ENCODE assay signal across 19 mouse cellular contexts in genomic region chr15:25706874-25707554, GRCm38 (mm10).
A peak's percentile ranks its signal among the peaks of the same experiment; 100 is the strongest.
DNase-seq lines count a peak whose midpoint lies in the region; TF ChIP-seq lines count a peak whose summit lies in the region.
"Had no signal": no experiment of that assay in that cellular context is flagged by ENCODE, and none has a peak within 500 bp of the region (broad histone marks: within the 10 kb centered on the region; RNA-seq: fewer than 3 reads in every experiment).

No protein-coding gene starts in this region.

- TF ChIP-seq CTCF in spleen, adult 2 months (IDR thresholded peaks at IDR 0.05; ENCODE audit: extremely low read depth, insufficient read depth, insufficient read length, insufficient replicate concordance), result no peak

- DNase-seq in cerebellum, postnatal 25 days, result peak; percentile 52 to 57
- DNase-seq in cerebellum, adult 18-20 months, result no peak
- no peak for DNase-seq in spleen, adult 2 months (ENCODE audit: low read depth in 1 of 2, low spot score in 2 of 2)
- DNase-seq in spleen, postnatal 36 days (ENCODE audit: low spot score in 2 of 2), result no peak
- DNase-seq in limb, embryonic 10.5 days (ENCODE audit: low spot score), result no peak
- no peak for DNase-seq in left cerebral cortex, postnatal 10 days (ENCODE audit: extremely low spot score in 1 of 2, low spot score in 2 of 2)
- DNase-seq in thymus, postnatal 0 days (ENCODE audit: low spot score), result no peak
- no peak for DNase-seq in liver
- DNase-seq: gastrocnemius, postnatal 25 days; kidney, postnatal 14 days; liver, embryonic 13.5 days; right cerebral cortex, adult 18-20 months; thymus, postnatal 36 days had no signal

- H3K4me3 ChIP-seq in spleen, adult 2 months (ENCODE audit: extremely low read depth, insufficient read depth, insufficient read length), result no peak overlapping the region
- no peak overlapping the region for H3K4me3 ChIP-seq in limb, embryonic 10.5 days
- H3K4me3 ChIP-seq: erythroblast, embryonic 14.5 days; heart, embryonic 15.5 days; hindbrain, embryonic 12.5 days; intestine, embryonic 15.5 days; liver, embryonic 13.5 days; neural tube, embryonic 15.5 days had no signal

- 0 out of 2 replicates have a peak overlapping the region, but pooled peaks have one; percentile 26 for H3K27ac ChIP-seq in spleen, adult 2 months (ENCODE audit: insufficient read depth, low read length)
- peak overlapping the region; percentile 47 for H3K27ac ChIP-seq in limb, embryonic 10.5 days
- H3K27ac ChIP-seq: heart, embryonic 15.5 days; hindbrain, embryonic 12.5 days; intestine, embryonic 15.5 days; liver, embryonic 13.5 days; neural tube, embryonic 15.5 days had no signal

- H3K36me3 ChIP-seq in spleen, adult 2 months (ENCODE audit: control insufficient read depth, insufficient read depth, low read length), result no peaks in the 10 kb centered on the region
- peaks cover 65% of the 10 kb centered on the region for H3K36me3 ChIP-seq in limb, embryonic 10.5 days
- H3K36me3 ChIP-seq: neural tube, embryonic 15.5 days had no signal

- WGBS in spleen, adult 2 months, result 88% methylated on average over 19 of the region's 19 CpGs
- 70% methylated on average over 19 of the region's 19 CpGs for WGBS in limb, embryonic 10.5 days

- TF ChIP-seq POLR2A in spleen, adult 2 months (IDR thresholded peaks at IDR 0.05; ENCODE audit: low read depth, low read length), result no peak

- no peaks in the 10 kb centered on the region for H3K4me1 ChIP-seq in spleen, adult 2 months (ENCODE audit: control insufficient read depth, insufficient read depth, insufficient read length)
- peaks cover 25% of the 10 kb centered on the region for H3K4me1 ChIP-seq in limb, embryonic 10.5 days
- H3K4me1 ChIP-seq: heart, embryonic 15.5 days; hindbrain, embryonic 12.5 days; intestine, embryonic 15.5 days; liver, embryonic 13.5 days; neural tube, embryonic 15.5 days had no signal

- intact Hi-C loops in left cerebral cortex, postnatal 10 days (cut with DNase I), result no loop called here

- H3K9me3 ChIP-seq in limb, embryonic 10.5 days (replicated peaks), result no peaks in the 10 kb centered on the region
- H3K9me3 ChIP-seq: intestine, embryonic 15.5 days; liver, embryonic 13.5 days; neural tube, embryonic 15.5 days had no signal

- H3K27me3 ChIP-seq in spleen, adult 2 months (ENCODE audit: control insufficient read depth, insufficient read depth, low read length), result no peaks in the 10 kb centered on the region
- H3K27me3 ChIP-seq in limb, embryonic 10.5 days (ENCODE audit: low read depth, poor library complexity, severe bottlenecking), result no peaks in the 10 kb centered on the region
- H3K27me3 ChIP-seq: heart, embryonic 15.5 days; hindbrain, embryonic 12.5 days; intestine, embryonic 15.5 days; liver, embryonic 13.5 days; neural tube, embryonic 15.5 days; Patski had no signal

Comparison
In these comparisons a context has a peak if more than half of its experiments do, and no peak if none do; other contexts are left out.
1. DNase-seq: peak in cerebellum, postnatal 25 days (2 of 2); none in cerebellum, adult 18-20 months (0 of 2), spleen, adult 2 months (0 of 2), spleen, postnatal 36 days (0 of 2), limb, embryonic 10.5 days (single experiment), left cerebral cortex, postnatal 10 days (0 of 2), thymus, postnatal 0 days (single experiment) and liver (single experiment).